Mouse (Mus musculus): Measurements from ENCODE around the gene Phf12.
A peak's percentile ranks its signal among the peaks of the same experiment; 100 is the strongest.
"Not testable (repeated sequence)": the region's sequence is repeated elsewhere in the genome, so short reads cannot be mapped to it uniquely, and the experiment has no call there.

Gene Phf12

GRCm38 (mm10) chr11:78032809-78033195 lies 50.2 kb downstream of the Phf12 start:
- DNase-seq, result no peak

- no peak for DNase-seq
Observed at GRCm38 (mm10) chr11:78033931-78034617, 51.5 kb downstream of the Phf12 start.

- no peak for DNase-seq
Observed at GRCm38 (mm10) chr11:78036791-78037190, 54.2 kb downstream of the Phf12 start.

- DNase-seq, result peak; percentile 48
Observed at GRCm38 (mm10) chr11:78037831-78038752, 55.5 kb downstream of the Phf12 start, which contains the start of gene Flot2. Flot2 (plus strand) TSS chr11:78037931.

- no peak for DNase-seq
Observed at GRCm38 (mm10) chr11:78040878-78041277, 58.3 kb downstream of the Phf12 start.

- not testable (repeated sequence) for DNase-seq
Observed at GRCm38 (mm10) chr11:78042290-78042870, 59.8 kb downstream of the Phf12 start.

GRCm38 (mm10) chr11:78044758-78045251 lies 62.3 kb downstream of the Phf12 start:
- peak; percentile 84 for DNase-seq

GRCm38 (mm10) chr11:78048637-78049036 lies 66.1 kb downstream of the Phf12 start:
- not testable (repeated sequence) for DNase-seq

- no peak for DNase-seq
Observed at GRCm38 (mm10) chr11:78053078-78053477, 70.5 kb downstream of the Phf12 start.

GRCm38 (mm10) chr11:78056946-78057345 lies 74.4 kb downstream of the Phf12 start:
- DNase-seq, result no peak

- DNase-seq, result peak; percentile 46
Observed at GRCm38 (mm10) chr11:78059833-78060757, 77.5 kb downstream of the Phf12 start.

- DNase-seq, result no peak
Observed at GRCm38 (mm10) chr11:78062563-78062962, 80.0 kb downstream of the Phf12 start.

- DNase-seq, result no peak
Observed at GRCm38 (mm10) chr11:78065906-78066305, 83.4 kb downstream of the Phf12 start.

- no peak for DNase-seq
Observed at GRCm38 (mm10) chr11:78066641-78067040, 84.1 kb downstream of the Phf12 start.

- no peak for DNase-seq
Observed at GRCm38 (mm10) chr11:78067566-78067965, 85.0 kb downstream of the Phf12 start.

- DNase-seq, result no peak
Observed at GRCm38 (mm10) chr11:78069130-78069529, 86.6 kb downstream of the Phf12 start.

- DNase-seq, result no peak
Observed at GRCm38 (mm10) chr11:78069646-78070045, 87.1 kb downstream of the Phf12 start.

- no peak for DNase-seq
Observed at GRCm38 (mm10) chr11:78071938-78072337, 89.4 kb downstream of the Phf12 start.

- DNase-seq, result no peak
Observed at GRCm38 (mm10) chr11:78072425-78073130, 90.0 kb downstream of the Phf12 start.

GRCm38 (mm10) chr11:78073577-78074276 lies 91.2 kb downstream of the Phf12 start:
- DNase-seq, result no peak

GRCm38 (mm10) chr11:78074277-78074652 lies 91.7 kb downstream of the Phf12 start:
- DNase-seq, result no peak

Measured in cerebellum, adult 8-10 months (tissue).